Mouse (Mus musculus): Measurements from ENCODE around the gene Xpo6.

- TF ChIP-seq CTCF (IDR thresholded peaks at IDR 0.05; ENCODE audit: extremely low read depth, insufficient read depth, low read length), result no peak
- no peak for TF ChIP-seq POLR2A (IDR thresholded peaks at IDR 0.05; ENCODE audit: extremely low read depth, insufficient read depth, low read length)
Measured at GRCm38 (mm10) chr7:126076935-126077334, 123.4 kb downstream of the Xpo6 start.
